Mouse (Mus musculus) midbrain, embryonic 15.5 days (tissue): ENCODE data around the gene Mtx1. TPM values are rescaled to one million over a fixed set of nuclear protein-coding genes. Genes with fewer than 3 reads are reported as not detected.

Experiments used
- ATAC-seq: fragments of 200-750 bp; cut with Nextera tagmentation; replicated peaks from 2 replicates; pipeline ENCODE4 v1.8.0; 2017; ENCODE audit warnings: moderate TSS enrichment
- H3K27ac ChIP-seq: fragments of 300-500 bp; sonication (generic); 2 replicates; pipeline ENCODE4 v1.5.1; 2015; ENCODE audit warnings: mild to moderate bottlenecking, inconsistent platforms
- H3K27me3 ChIP-seq: fragments of 300-500 bp; sonication (generic); replicated peaks from 2 replicates; pipeline ENCODE4 v1.6.1; 2015; ENCODE audit warnings: inconsistent platforms
- H3K36me3 ChIP-seq: fragments of 300-500 bp; sonication (generic); replicated peaks from 2 replicates; pipeline ENCODE4 v1.6.1; 2015; ENCODE audit warnings: inconsistent platforms
- H3K4me1 ChIP-seq: fragments of 300-500 bp; sonication (generic); 2 replicates; pipeline ENCODE4 v1.6.1; 2015; ENCODE audit warnings: inconsistent platforms
- H3K4me2 ChIP-seq: fragments of 300-500 bp; sonication (generic); 2 replicates; pipeline ENCODE4 v1.6.1; 2015; ENCODE audit warnings: inconsistent platforms, mild to moderate bottlenecking, moderate library complexity
- H3K4me3 ChIP-seq: fragments of 300-500 bp; sonication (generic); 2 replicates; pipeline ENCODE4 v1.5.1; 2015; ENCODE audit warnings: mild to moderate bottlenecking, inconsistent platforms
- H3K9ac ChIP-seq: fragments of 300-500 bp; sonication (generic); 2 replicates; pipeline ENCODE4 v1.6.1; 2015; ENCODE audit warnings: mild to moderate bottlenecking, inconsistent platforms
- H3K9me3 ChIP-seq: fragments of 300-500 bp; sonication (generic); 2 replicates; pipeline ENCODE4 v1.6.1; 2016; ENCODE audit warnings: inconsistent platforms
- WGBS: fragments of 180-500 bp; shearing (Covaris S2); methylation state at CpG from one replicate; pipeline ENCODE4 v1.1.7; 2015; ENCODE audit warnings: mixed read lengths; 5-methylcytosine and 5-hydroxymethylcytosine counted together
- polyA plus RNA-seq: library from polyadenylated mRNA; unstranded; fragments of >200 nt; fragmentation: Nextera tagmentation; extraction: Ambion mirVana; gene quantifications from 2 replicates; pipeline ENCODE4 v1.2.1, GENCODE M21; 2015

Mtx1 gene
- polyA plus RNA-seq, 1 experiment from 2014 or later, result 159 TPM

GRCm38 (mm10) chr3:89237682-89238081 is 10.8 kb upstream of the Mtx1 start:
- Histone ChIP-seq H3K9me3 (no peaks in the 10 kb centered on the region), H3K27me3 (no peaks in the 10 kb centered on the region), H3K36me3 (peaks cover 76% of the 10 kb centered on the region), H3K9ac (no peak overlapping the region), H3K4me1 (peaks cover 9% of the 10 kb centered on the region), H3K27ac (no peak overlapping the region), H3K4me2 (no peak overlapping the region), H3K4me3 (no peak overlapping the region)
- 94% methylated on average over 21 of the region's 21 CpGs for WGBS
- no peak for ATAC-seq

GRCm38 (mm10) chr3:89236516-89236915 is 9.6 kb upstream of the Mtx1 start:
- peaks cover 67% of the 10 kb centered on the region for H3K36me3 ChIP-seq

GRCm38 (mm10) chr3:89233562-89234110 is 6.7 kb upstream of the Mtx1 start:
- H3K4me1 ChIP-seq, result peaks cover 5% of the 10 kb centered on the region
- H3K27me3 ChIP-seq, result no peaks in the 10 kb centered on the region
- ATAC-seq, result no peak
- 86% methylated on average over 14 of the region's 14 CpGs for WGBS
- no peak overlapping the region for H3K4me2 ChIP-seq
- H3K9ac ChIP-seq, result no peak overlapping the region
- H3K27ac ChIP-seq, result no peak overlapping the region
- no peaks in the 10 kb centered on the region for H3K9me3 ChIP-seq
- H3K36me3 ChIP-seq, result peaks cover 41% of the 10 kb centered on the region
- no peak overlapping the region for H3K4me3 ChIP-seq

More at GRCm38 (mm10) chr3:89236516-89236915, 9.6 kb upstream of the Mtx1 start:
- no peak for ATAC-seq
- Histone ChIP-seq H3K9me3 (no peaks in the 10 kb centered on the region), H3K9ac (no peak overlapping the region), H3K4me2 (no peak overlapping the region), H3K4me1 (no peaks in the 10 kb centered on the region), H3K27ac (no peak overlapping the region), H3K27me3 (no peaks in the 10 kb centered on the region), H3K4me3 (no peak overlapping the region)
- 91% methylated on average over 10 of the region's 10 CpGs for WGBS

GRCm38 (mm10) chr3:89232614-89233013 is 5.7 kb upstream of the Mtx1 start:
- no peak overlapping the region for H3K27ac ChIP-seq
- peaks cover 31% of the 10 kb centered on the region for H3K36me3 ChIP-seq
- no peak overlapping the region for H3K9ac ChIP-seq
- no peak for ATAC-seq
- no peak overlapping the region for H3K4me3 ChIP-seq
- no peaks in the 10 kb centered on the region for H3K27me3 ChIP-seq
- 70% methylated on average over 6 of the region's 6 CpGs for WGBS
- H3K9me3 ChIP-seq, result no peaks in the 10 kb centered on the region
- no peak overlapping the region for H3K4me2 ChIP-seq
- peaks cover 12% of the 10 kb centered on the region for H3K4me1 ChIP-seq

- peaks cover 20% of the 10 kb centered on the region for H3K4me1 ChIP-seq
- WGBS, result 75% methylated on average over 16 of the region's 16 CpGs
- peaks cover 23% of the 10 kb centered on the region for H3K36me3 ChIP-seq
- H3K4me3 ChIP-seq, result no peak overlapping the region
- no peak overlapping the region for H3K27ac ChIP-seq
- no peaks in the 10 kb centered on the region for H3K27me3 ChIP-seq
- H3K9me3 ChIP-seq, result no peaks in the 10 kb centered on the region
- ATAC-seq, result no peak
- H3K9ac ChIP-seq, result no peak overlapping the region
- H3K4me2 ChIP-seq, result no peak overlapping the region
These were observed 4.9 kb upstream of the Mtx1 start for GRCm38 (mm10) chr3:89231772-89232275.

GRCm38 (mm10) chr3:89231345-89231744 is 4.5 kb upstream of the Mtx1 start:
- no peak for ATAC-seq
- H3K4me1 ChIP-seq, result peaks cover 25% of the 10 kb centered on the region
- peaks cover 18% of the 10 kb centered on the region for H3K36me3 ChIP-seq
- 76% methylated on average over 7 of the region's 7 CpGs for WGBS
- H3K27me3 ChIP-seq, result no peaks in the 10 kb centered on the region
- no peak overlapping the region for H3K4me3 ChIP-seq
- no peaks in the 10 kb centered on the region for H3K9me3 ChIP-seq
- no peak overlapping the region for H3K9ac ChIP-seq
- H3K4me2 ChIP-seq, result no peak overlapping the region
- H3K27ac ChIP-seq, result no peak overlapping the region

- no peaks in the 10 kb centered on the region for H3K9me3 ChIP-seq
- H3K36me3 ChIP-seq, result peaks cover 12% of the 10 kb centered on the region; the same call in 1 of the 2 replicates
- 93% methylated on average over 2 of the region's 2 CpGs for WGBS
- H3K9ac ChIP-seq, result no peak overlapping the region
- peaks cover 33% of the 10 kb centered on the region for H3K4me1 ChIP-seq
- no peaks in the 10 kb centered on the region for H3K27me3 ChIP-seq
- no peak overlapping the region for H3K4me3 ChIP-seq
- H3K4me2 ChIP-seq, result no peak overlapping the region
- H3K27ac ChIP-seq, result no peak overlapping the region
- no peak for ATAC-seq
These were observed 3.7 kb upstream of the Mtx1 start for GRCm38 (mm10) chr3:89230561-89230960.

- no peak overlapping the region for H3K27ac ChIP-seq
- H3K4me3 ChIP-seq, result no peak overlapping the region
- no peaks in the 10 kb centered on the region for H3K27me3 ChIP-seq
- no peaks in the 10 kb centered on the region for H3K9me3 ChIP-seq
- H3K4me1 ChIP-seq, result peaks cover 46% of the 10 kb centered on the region
- WGBS, result 60% methylated on average over 4 of the region's 4 CpGs
- no peak overlapping the region for H3K4me2 ChIP-seq
- H3K36me3 ChIP-seq, result peaks cover 3% of the 10 kb centered on the region; the same call in 1 of the 2 replicates
- H3K9ac ChIP-seq, result no peak overlapping the region
- ATAC-seq, result no peak
These were observed 2.4 kb upstream of the Mtx1 start for GRCm38 (mm10) chr3:89229276-89229675.

GRCm38 (mm10) chr3:89228836-89229235 is 1.9 kb upstream of the Mtx1 start, which contains the start of gene Muc1:
Muc1 (plus strand) TSS chr3:89229057.
- H3K4me1 ChIP-seq, result peaks cover 50% of the 10 kb centered on the region
- ATAC-seq, result no peak
- H3K9ac ChIP-seq, result 0 out of 2 replicates have a peak within 1 kb of the TSS, but pooled peaks have one; percentile 3

GRCm38 (mm10) chr3:89228180-89228549 is 1.3 kb upstream of the Mtx1 start:
- peak overlapping the region; percentile 37 for H3K4me3 ChIP-seq
- peak; percentile 30; the same call in 1 of the 2 replicates for ATAC-seq
- no peaks in the 10 kb centered on the region for H3K27me3 ChIP-seq
- WGBS, result under 1% methylated on average over 20 of the region's 20 CpGs
- peak overlapping the region; percentile 65 for H3K4me2 ChIP-seq
- no peaks in the 10 kb centered on the region for H3K36me3 ChIP-seq
- H3K9me3 ChIP-seq, result no peaks in the 10 kb centered on the region
- H3K9ac ChIP-seq, result 0 out of 2 replicates have a peak overlapping the region, but pooled peaks have one; percentile 3
- H3K4me1 ChIP-seq, result peaks cover 57% of the 10 kb centered on the region
- peak overlapping the region; percentile 86 for H3K27ac ChIP-seq

More at GRCm38 (mm10) chr3:89228836-89229235, 1.9 kb upstream of the Mtx1 start, which contains the start of gene Muc1:
- H3K4me3 ChIP-seq, result peak within 1 kb of the TSS; percentile 37
- H3K27me3 ChIP-seq, result no peaks in the 10 kb centered on the region
- peak within 1 kb of the TSS; percentile 86 for H3K27ac ChIP-seq
- WGBS, result 34% methylated on average over 10 of the region's 10 CpGs
- H3K9me3 ChIP-seq, result no peaks in the 10 kb centered on the region
- peak within 1 kb of the TSS; percentile 65 for H3K4me2 ChIP-seq
- H3K36me3 ChIP-seq, result no peaks in the 10 kb centered on the region

GRCm38 (mm10) chr3:89227307-89228179 is 655 bp upstream of the Mtx1 start:
- 2% methylated on average over 41 of the region's 41 CpGs for WGBS

GRCm38 (mm10) chr3:89226361-89226760 is 527 bp downstream of the Mtx1 start:
- Histone ChIP-seq H3K27ac (peak overlapping the region; percentile 86), H3K9ac (peak overlapping the region; percentile 52), H3K9me3 (no peaks in the 10 kb centered on the region), H3K4me1 (peaks cover 60% of the 10 kb centered on the region), H3K4me2 (peak overlapping the region; percentile 65), H3K4me3 (peak overlapping the region; percentile 37), H3K36me3 (no peaks in the 10 kb centered on the region), H3K27me3 (no peaks in the 10 kb centered on the region)
- 10% methylated on average over 11 of the region's 11 CpGs for WGBS
- ATAC-seq, result no peak

More at GRCm38 (mm10) chr3:89227307-89228179, 655 bp upstream of the Mtx1 start:
- no peaks in the 10 kb centered on the region for H3K27me3 ChIP-seq
- no peaks in the 10 kb centered on the region for H3K9me3 ChIP-seq
- H3K4me3 ChIP-seq, result peak overlapping the region; percentile 37
- H3K36me3 ChIP-seq, result no peaks in the 10 kb centered on the region
- H3K4me2 ChIP-seq, result peak overlapping the region; percentile 65
- H3K27ac ChIP-seq, result peak overlapping the region; percentile 86
- peaks cover 60% of the 10 kb centered on the region for H3K4me1 ChIP-seq
- peak overlapping the region; percentile 52 for H3K9ac ChIP-seq
- peak; percentile 78 for ATAC-seq
